14 mouse cellular contexts compared by ENCODE assay signal in genomic region chr6:136293700-136294099, GRCm38 (mm10). TPM values are rescaled to one million over a fixed set of nuclear protein-coding genes. Genes with fewer than 3 reads are reported as not detected.
DNase-seq lines count a peak whose midpoint lies in the region; ATAC-seq and TF ChIP-seq lines count a peak whose summit lies in the region.
"Had no signal": no experiment of that assay in that cellular context is flagged by ENCODE, and none has a peak within 500 bp of the region (broad histone marks: within the 10 kb centered on the region; RNA-seq: fewer than 3 reads in every experiment).

No protein-coding gene starts in this region.

- in situ Hi-C loops in CH12.LX (cut with MboI; ENCODE audit: low pct_ligation_motif_present, low pct_unique_long_range_greater_than_20kb, low sequenced_read_pairs) = no loop called here

- no peak overlapping the region for H3K4me3 ChIP-seq in gastrocnemius, adult 2 months
- H3K4me3 ChIP-seq in limb, embryonic 11.5 days (ENCODE audit: low read depth, low read length) = no peak overlapping the region
- H3K4me3 ChIP-seq in limb, embryonic 10.5 days = no peak overlapping the region
- no peak overlapping the region for H3K4me3 ChIP-seq in CH12.LX (replicated peaks in 1 of 3; ENCODE audit: low read depth in 2 of 3, low read length in 2 of 3, poor library complexity in 1 of 3)
- no peak overlapping the region for H3K4me3 ChIP-seq in bone marrow, adult 2 months (replicated peaks; ENCODE audit: control insufficient read depth, low read depth, low read length)
- H3K4me3 ChIP-seq in forebrain, postnatal 0 days (ENCODE audit: low read depth, low read length) = no peak overlapping the region
- H3K4me3 ChIP-seq: hindbrain, embryonic 12.5 days; liver, embryonic 15.5 days had no signal

- no peak for TF ChIP-seq POLR2A in CH12.LX (IDR thresholded peaks at IDR 0.05; ENCODE audit: low read depth, low read length)
- no peak for TF ChIP-seq POLR2A in bone marrow, adult 2 months (IDR thresholded peaks at IDR 0.05; ENCODE audit: borderline replicate concordance, control insufficient read depth, low read depth, low read length)

- no peaks in the 10 kb centered on the region for H3K4me1 ChIP-seq in limb, embryonic 11.5 days (ENCODE audit: control insufficient read depth, insufficient read depth, low read length)
- H3K4me1 ChIP-seq in limb, embryonic 10.5 days = no peaks in the 10 kb centered on the region
- H3K4me1 ChIP-seq in CH12.LX (ENCODE audit: control insufficient read depth in 1 of 2, insufficient read depth in 2 of 2) = no peaks in the 10 kb centered on the region
- no peaks in the 10 kb centered on the region; the same call in 1 of the 2 replicates for H3K4me1 ChIP-seq in bone marrow, adult 2 months (ENCODE audit: control insufficient read depth, insufficient read depth, low read length)
- H3K4me1 ChIP-seq in forebrain, postnatal 0 days (ENCODE audit: insufficient read depth) = no peaks in the 10 kb centered on the region
- H3K4me1 ChIP-seq: hindbrain, embryonic 12.5 days; liver, embryonic 15.5 days had no signal

- no peak for DNase-seq in gastrocnemius, adult 2 months
- no peak for DNase-seq in gastrocnemius, postnatal 4 days (ENCODE audit: low spot score in 2 of 2)
- DNase-seq in limb, embryonic 11.5 days (ENCODE audit: low spot score) = peak; percentile 27
- DNase-seq in limb, embryonic 10.5 days (ENCODE audit: low spot score) = no peak
- DNase-seq in CH12.LX (ENCODE audit: extremely low read depth) = peak; percentile 5
- no peak for DNase-seq in forebrain, postnatal 0 days
- DNase-seq: cerebellum, postnatal 36 days; kidney, postnatal 25 days had no signal

- H3K4me2 ChIP-seq in limb, embryonic 11.5 days (ENCODE audit: low read depth, severe bottlenecking) = no peak overlapping the region
- H3K4me2 ChIP-seq in CH12.LX (ENCODE audit: insufficient read depth, low read depth, poor library complexity, severe bottlenecking) = no peak overlapping the region
- H3K4me2 ChIP-seq in forebrain, postnatal 0 days (ENCODE audit: low read depth) = no peak overlapping the region
- H3K4me2 ChIP-seq: heart, embryonic 11.5 days; hindbrain, embryonic 12.5 days; liver, embryonic 15.5 days had no signal

- dilution Hi-C loops in CH12.LX (cut with MboI; ENCODE audit: extremely low pct_ligation_motif_present, extremely low pct_unique_long_range_greater_than_20kb, low sequenced_read_pairs) = no loop called here

- no peak overlapping the region for H3K9ac ChIP-seq in limb, embryonic 11.5 days (ENCODE audit: low read length)
- H3K9ac ChIP-seq in CH12.LX (ENCODE audit: insufficient read depth, low read depth) = no peak overlapping the region
- no peak overlapping the region for H3K9ac ChIP-seq in forebrain, postnatal 0 days
- H3K9ac ChIP-seq: hindbrain, embryonic 12.5 days; liver, embryonic 15.5 days had no signal

- 85% methylated on average over 6 of the region's 6 CpGs for WGBS in limb, embryonic 11.5 days
- WGBS in limb, embryonic 10.5 days = 86% methylated on average over 6 of the region's 6 CpGs
- 90% methylated on average over 6 of the region's 6 CpGs for WGBS in bone marrow, adult 2 months
- 83% methylated on average over 6 of the region's 6 CpGs for WGBS in forebrain, postnatal 0 days

- no peak for ATAC-seq in limb, embryonic 11.5 days (ENCODE audit: insufficient number of reproducible peaks, low FRiP score, low TSS enrichment, low read depth)
- no peak for ATAC-seq in forebrain, postnatal 0 days
- no peak for ATAC-seq in erythroid progenitor cell, adult 5-6 weeks (replicated peaks; ENCODE audit: low FRiP score, poor library complexity, severe bottlenecking)

- no peak overlapping the region for H3K27ac ChIP-seq in gastrocnemius, adult 2 months
- H3K27ac ChIP-seq in limb, embryonic 11.5 days (replicated peaks; ENCODE audit: low read depth, low read length) = no peak overlapping the region
- H3K27ac ChIP-seq in limb, embryonic 10.5 days = no peak overlapping the region
- no peak overlapping the region for H3K27ac ChIP-seq in CH12.LX (ENCODE audit: insufficient read depth, low read depth)
- no peak overlapping the region for H3K27ac ChIP-seq in bone marrow, adult 2 months (ENCODE audit: control insufficient read depth, insufficient read depth, low read depth, low read length, poor library complexity)
- H3K27ac ChIP-seq in forebrain, postnatal 0 days (ENCODE audit: low read depth, low read length) = no peak overlapping the region
- H3K27ac ChIP-seq: hindbrain, embryonic 12.5 days; liver, embryonic 15.5 days had no signal

- no peak for TF ChIP-seq EP300 in CH12.LX (IDR thresholded peaks at IDR 0.05; ENCODE audit: low read length)

- TF ChIP-seq RAD21 in CH12.LX (IDR thresholded peaks at IDR 0.05; ENCODE audit: low read depth, low read length) = peak; percentile 0

- H3K27me3 ChIP-seq in limb, embryonic 11.5 days (ENCODE audit: control insufficient read depth, insufficient read depth, low read length) = no peaks in the 10 kb centered on the region
- no peaks in the 10 kb centered on the region for H3K27me3 ChIP-seq in limb, embryonic 10.5 days (ENCODE audit: low read depth, poor library complexity, severe bottlenecking)
- H3K27me3 ChIP-seq in CH12.LX (replicated peaks) = peaks cover 3% of the 10 kb centered on the region
- no peaks in the 10 kb centered on the region for H3K27me3 ChIP-seq in forebrain, postnatal 0 days (ENCODE audit: insufficient read depth, low read length)
- H3K27me3 ChIP-seq: hindbrain, embryonic 12.5 days; liver, embryonic 15.5 days had no signal

- no peaks in the 10 kb centered on the region for H3K36me3 ChIP-seq in limb, embryonic 11.5 days (ENCODE audit: control insufficient read depth, insufficient read depth, low read length)
- H3K36me3 ChIP-seq in limb, embryonic 10.5 days = no peaks in the 10 kb centered on the region
- no peaks in the 10 kb centered on the region for H3K36me3 ChIP-seq in CH12.LX (replicated peaks in 1 of 2; ENCODE audit: control insufficient read depth in 1 of 2, insufficient read depth in 1 of 2, low read length in 1 of 2)
- H3K36me3 ChIP-seq in forebrain, postnatal 0 days (ENCODE audit: insufficient read depth) = no peaks in the 10 kb centered on the region
- H3K36me3 ChIP-seq: hindbrain, embryonic 12.5 days; liver, embryonic 15.5 days had no signal

- intact Hi-C loops in gastrocnemius, adult 2 months (cut with DNase I) = no loop called here

- H3K79me2 ChIP-seq in CH12.LX (replicated peaks; ENCODE audit: control insufficient read depth, extremely low read depth, insufficient read depth, poor library complexity, severe bottlenecking) = no peaks in the 10 kb centered on the region

- H3K9me3 ChIP-seq in limb, embryonic 11.5 days (ENCODE audit: control insufficient read depth, low read length) = no peaks in the 10 kb centered on the region
- no peaks in the 10 kb centered on the region for H3K9me3 ChIP-seq in limb, embryonic 10.5 days (replicated peaks)
- peaks cover 4% of the 10 kb centered on the region for H3K9me3 ChIP-seq in CH12.LX (replicated peaks; ENCODE audit: low read length)
- no peaks in the 10 kb centered on the region for H3K9me3 ChIP-seq in forebrain, postnatal 0 days (ENCODE audit: low read length)
- H3K9me3 ChIP-seq: hindbrain, embryonic 12.5 days; liver, embryonic 15.5 days had no signal

- TF ChIP-seq CTCF in gastrocnemius, adult 2 months (IDR thresholded peaks at IDR 0.05) = peak; percentile 34; the same call in 1 of the 2 replicates
- peak; percentile 19 to 49; a peak in 2 of 4 replicates for TF ChIP-seq CTCF in CH12.LX (conservative IDR thresholded peaks at IDR 0.05 in 1 of 2, IDR thresholded peaks at IDR 0.05 in 1 of 2; ENCODE audit: low read depth in 2 of 2, low read length in 2 of 2)
- peak; percentile 21; the same call in 1 of the 2 replicates for TF ChIP-seq CTCF in bone marrow, adult 2 months (IDR thresholded peaks at IDR 0.05; ENCODE audit: control insufficient read depth, insufficient read depth, low read length)
- TF ChIP-seq CTCF in forebrain, postnatal 0 days (IDR thresholded peaks at IDR 0.05; ENCODE audit: low read depth) = no peak

TF ChIP-seq in CH12.LX, 34 proteins besides CTCF, POLR2A, EP300 and RAD21 (continues in another document):
- TF ChIP-seq SIN3A (IDR thresholded peaks at IDR 0.05; ENCODE audit: low read length) = no peak
- TF ChIP-seq TCF12 (IDR thresholded peaks at IDR 0.05; ENCODE audit: low read depth, low read length) = no peak
- no peak for TF ChIP-seq ELF1 (IDR thresholded peaks at IDR 0.05; ENCODE audit: low read depth, low read length)
- no peak for TF ChIP-seq CHD1 (IDR thresholded peaks at IDR 0.05; ENCODE audit: low read depth, low read length)
- no peak for TF ChIP-seq MAFK (IDR thresholded peaks at IDR 0.05; ENCODE audit: insufficient replicate concordance, low read length)
- TF ChIP-seq MXI1 (IDR thresholded peaks at IDR 0.05; ENCODE audit: low read depth, low read length) = no peak
- no peak for TF ChIP-seq GABPA (IDR thresholded peaks at IDR 0.05; ENCODE audit: insufficient replicate concordance, low read depth, low read length)
- no peak for TF ChIP-seq POLR2AphosphoS2 (IDR thresholded peaks at IDR 0.05; ENCODE audit: low read depth, low read length)
- no peak for TF ChIP-seq KAT2A (IDR thresholded peaks at IDR 0.05; ENCODE audit: insufficient replicate concordance, low read length)
- no peak for TF ChIP-seq ZC3H11A (IDR thresholded peaks at IDR 0.05; ENCODE audit: low read depth, low read length)
- no peak for TF ChIP-seq ZMIZ1 (IDR thresholded peaks at IDR 0.05; ENCODE audit: low read depth, low read length)
- no peak for TF ChIP-seq BHLHE40 (IDR thresholded peaks at IDR 0.05; ENCODE audit: low read depth, low read length)
- no peak for TF ChIP-seq PAX5 (IDR thresholded peaks at IDR 0.05; ENCODE audit: low read length)
- no peak for TF ChIP-seq MAX (IDR thresholded peaks at IDR 0.05; ENCODE audit: low read length)
- no peak for TF ChIP-seq ZKSCAN1 (IDR thresholded peaks at IDR 0.05; ENCODE audit: borderline replicate concordance, low read depth, low read length)

RNA-seq across cellular contexts. Expression of gene Gm8994, which starts 33.6 kb away (rescaled TPM):
- total RNA-seq in gastrocnemius, adult 2 months (2021) = not detected
- not detected for total RNA-seq in gastrocnemius, postnatal 4 days (2021)
- polyA plus RNA-seq in limb, embryonic 11.5 days (2014; fragmentation: Nextera tagmentation; extraction: Ambion mirVana) = not detected in 2 replicates
- not detected in 2 replicates for polyA plus RNA-seq in limb, embryonic 10.5 days (2016; fragmentation: Nextera tagmentation; extraction: Ambion mirVana)
- total RNA-seq in CH12.LX (2012; rRNA removed) (0.21 TPM in 1 of 2 replicates, not detected in the other), CH12.LX (2014; rRNA removed) (0.34 TPM in 1 of 2 replicates, not detected in the other)
- polyA plus RNA-seq in CH12.LX (2012; ENCODE audit: insufficient read length, low read depth) = 0.38 TPM in 1 of 2 replicates, not detected in the other
- polyA plus RNA-seq in bone marrow, adult 2 months (2011; ENCODE audit: insufficient read depth, insufficient read length, low replicate concordance, missing spikeins) = not detected in 2 replicates
- 0.14 TPM in 1 of 2 replicates, not detected in the other for total RNA-seq in forebrain, postnatal 0 days (2014; rRNA removed)
- not detected in 2 replicates for polyA plus RNA-seq in forebrain, postnatal 0 days (2015; fragmentation: Nextera tagmentation; extraction: Ambion mirVana)
- not detected in 2 replicates for total RNA-seq in erythroid progenitor cell, adult 5-6 weeks (2015; ENCODE audit: low replicate concordance)
- not detected in 2 replicates for total RNA-seq in erythroid progenitor cell, adult 5-6 weeks (2017; ENCODE audit: low replicate concordance)
- total RNA-seq: left cerebral cortex, adult 18-20 months had no signal
- polyA plus RNA-seq: heart, embryonic 11.5 days; hindbrain, embryonic 12.5 days; liver, embryonic 15.5 days had no signal

Comparison
In these comparisons a context has a peak if more than half of its experiments do, and no peak if none do; other contexts are left out.
1. DNase-seq: peak in limb, embryonic 11.5 days (single experiment) and CH12.LX (single experiment); none in gastrocnemius, adult 2 months (single experiment), gastrocnemius, postnatal 4 days (0 of 2), limb, embryonic 10.5 days (single experiment) and forebrain, postnatal 0 days (single experiment).